In the genomic region with DNA sequence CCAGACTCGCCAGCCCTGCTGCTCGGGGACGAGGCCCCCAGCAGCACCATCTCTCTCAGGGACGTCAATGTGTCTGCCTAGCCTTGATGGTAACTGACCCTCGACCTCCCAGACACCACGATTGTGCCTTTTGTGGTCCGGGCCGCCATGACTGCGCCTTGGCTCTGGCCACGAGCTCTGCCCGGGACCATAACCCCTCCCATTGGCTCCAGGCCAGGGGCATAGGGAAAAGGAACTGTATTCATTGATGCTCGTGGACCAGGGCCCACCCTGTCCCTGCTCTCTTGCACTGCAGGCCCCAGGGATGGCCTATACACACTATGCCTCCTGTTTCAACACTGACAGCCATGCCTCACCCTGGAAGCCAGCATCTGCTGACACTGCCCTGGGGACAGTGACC, we compare ENCODE assay signal across 20 mouse cellular contexts. TPM values are rescaled to one million over a fixed set of nuclear protein-coding genes. Genes with fewer than 3 reads are reported as not detected.
A peak's percentile ranks its signal among the peaks of the same experiment; 100 is the strongest.
DNase-seq lines count a peak whose midpoint lies in the region; ATAC-seq and TF ChIP-seq lines count a peak whose summit lies in the region.
"Had no signal": no experiment of that assay in that cellular context is flagged by ENCODE, and none has a peak within 500 bp of the region (broad histone marks: within the 10 kb centered on the region; RNA-seq: fewer than 3 reads in every experiment).

No protein-coding gene starts in this region.

- TF ChIP-seq POLR2A in small intestine, adult 2 months (IDR thresholded peaks at IDR 0.05; ENCODE audit: low read depth, low read length) = no peak

- H3K4me1 ChIP-seq in hindbrain, postnatal 0 days (ENCODE audit: insufficient read depth, low read length) = no peaks in the 10 kb centered on the region
- H3K4me1 ChIP-seq in hindbrain, embryonic 10.5 days (replicated peaks) = no peaks in the 10 kb centered on the region
- H3K4me1 ChIP-seq in lung, postnatal 0 days (ENCODE audit: insufficient read depth, low read depth, low read length) = no peaks in the 10 kb centered on the region
- H3K4me1 ChIP-seq in small intestine, adult 2 months (ENCODE audit: control insufficient read depth, insufficient read depth, insufficient read length, low read length) = peaks cover 17% of the 10 kb centered on the region
- no peaks in the 10 kb centered on the region for H3K4me1 ChIP-seq in midbrain, embryonic 11.5 days (ENCODE audit: control insufficient read depth, insufficient read depth, low read length)
- H3K4me1 ChIP-seq: embryonic facial prominence, embryonic 12.5 days; hindbrain, embryonic 12.5 days had no signal

- H3K4me3 ChIP-seq in hindbrain, postnatal 0 days (ENCODE audit: low read length) = no peak overlapping the region
- H3K4me3 ChIP-seq in hindbrain, embryonic 10.5 days = no peak overlapping the region
- H3K4me3 ChIP-seq in lung, postnatal 0 days (ENCODE audit: low read depth, low read length) = no peak overlapping the region
- H3K4me3 ChIP-seq in small intestine, adult 2 months (ENCODE audit: low read depth, low read length) = no peak overlapping the region
- H3K4me3 ChIP-seq in midbrain, embryonic 11.5 days (ENCODE audit: low read depth, low read length) = no peak overlapping the region
- H3K4me3 ChIP-seq: embryonic facial prominence, embryonic 12.5 days; hindbrain, embryonic 12.5 days had no signal

- H3K9me3 ChIP-seq in hindbrain, postnatal 0 days (ENCODE audit: low read length) = no peaks in the 10 kb centered on the region
- no peaks in the 10 kb centered on the region for H3K9me3 ChIP-seq in hindbrain, embryonic 10.5 days
- no peaks in the 10 kb centered on the region for H3K9me3 ChIP-seq in lung, postnatal 0 days (ENCODE audit: low read length)
- no peaks in the 10 kb centered on the region for H3K9me3 ChIP-seq in midbrain, embryonic 11.5 days (ENCODE audit: control insufficient read depth, low read length)
- H3K9me3 ChIP-seq: embryonic facial prominence, embryonic 12.5 days; hindbrain, embryonic 12.5 days had no signal

- ATAC-seq in hindbrain, postnatal 0 days = peak; percentile 16; the same call in 1 of the 2 replicates
- 0 out of 2 replicates have a peak, but pooled peaks have one; percentile 29 for ATAC-seq in lung, postnatal 0 days
- no peak for ATAC-seq in midbrain, embryonic 11.5 days (ENCODE audit: low FRiP score)
- ATAC-seq: CD4-positive, CD25-positive, alpha-beta regulatory T cell, adult 4 months had no signal

- 62% methylated on average over 12 of the region's 12 CpGs for WGBS in hindbrain, postnatal 0 days
- 92% methylated on average over 12 of the region's 12 CpGs for WGBS in hindbrain, embryonic 10.5 days
- 62% methylated on average over 10 of the region's 12 CpGs for WGBS in lung, postnatal 0 days
- 48% methylated on average over 12 of the region's 12 CpGs for WGBS in small intestine, adult 2 months
- WGBS in midbrain, embryonic 11.5 days = 90% methylated on average over 12 of the region's 12 CpGs

- no peak for TF ChIP-seq CTCF in hindbrain, postnatal 0 days (IDR thresholded peaks at IDR 0.05; ENCODE audit: low read depth)
- TF ChIP-seq CTCF in lung, postnatal 0 days (IDR thresholded peaks at IDR 0.05) = no peak
- TF ChIP-seq CTCF in small intestine, adult 2 months (IDR thresholded peaks at IDR 0.05; ENCODE audit: extremely low read depth, insufficient read length, insufficient replicate concordance, low read depth, low read length) = no peak

- TF ChIP-seq EP300 in lung, postnatal 0 days (IDR thresholded peaks at IDR 0.05) = no peak

- H3K9ac ChIP-seq in hindbrain, postnatal 0 days (replicated peaks; ENCODE audit: low read length) = no peak overlapping the region
- no peak overlapping the region for H3K9ac ChIP-seq in lung, postnatal 0 days (replicated peaks; ENCODE audit: low read depth)
- no peak overlapping the region for H3K9ac ChIP-seq in midbrain, embryonic 11.5 days (ENCODE audit: low read length)
- H3K9ac ChIP-seq: embryonic facial prominence, embryonic 12.5 days; hindbrain, embryonic 12.5 days had no signal

- H3K27ac ChIP-seq in hindbrain, postnatal 0 days = no peak overlapping the region
- H3K27ac ChIP-seq in hindbrain, embryonic 10.5 days = no peak overlapping the region
- no peak overlapping the region for H3K27ac ChIP-seq in lung, postnatal 0 days (ENCODE audit: low read length)
- peak overlapping the region; percentile 79 for H3K27ac ChIP-seq in small intestine, adult 2 months (ENCODE audit: insufficient read depth, low read depth, low read length)
- no peak overlapping the region for H3K27ac ChIP-seq in midbrain, embryonic 11.5 days (ENCODE audit: low read depth, low read length)
- H3K27ac ChIP-seq: embryonic facial prominence, embryonic 12.5 days; hindbrain, embryonic 12.5 days had no signal

- no peak overlapping the region for H3K4me2 ChIP-seq in hindbrain, postnatal 0 days (ENCODE audit: low read depth, low read length)
- no peak overlapping the region for H3K4me2 ChIP-seq in lung, postnatal 0 days (replicated peaks; ENCODE audit: low read depth, low read length)
- H3K4me2 ChIP-seq in midbrain, embryonic 11.5 days = no peak overlapping the region
- H3K4me2 ChIP-seq: embryonic facial prominence, embryonic 12.5 days; hindbrain, embryonic 12.5 days had no signal

- H3K36me3 ChIP-seq in hindbrain, postnatal 0 days (ENCODE audit: insufficient read depth, low read length) = peaks cover 55% of the 10 kb centered on the region
- peaks cover 68% of the 10 kb centered on the region for H3K36me3 ChIP-seq in hindbrain, embryonic 10.5 days
- H3K36me3 ChIP-seq in lung, postnatal 0 days (ENCODE audit: insufficient read depth, low read length) = peaks cover 54% of the 10 kb centered on the region
- peaks cover 55% of the 10 kb centered on the region for H3K36me3 ChIP-seq in small intestine, adult 2 months (ENCODE audit: control insufficient read depth, insufficient read depth, low read length)
- H3K36me3 ChIP-seq in midbrain, embryonic 11.5 days (ENCODE audit: control insufficient read depth, insufficient read depth, low read length) = peaks cover 23% of the 10 kb centered on the region

- no peak for DNase-seq in hindbrain, postnatal 0 days (ENCODE audit: low spot score)
- DNase-seq in hindbrain, embryonic 10.5 days (ENCODE audit: low spot score) = no peak
- no peak for DNase-seq in lung, postnatal 0 days (ENCODE audit: low spot score)
- no peak for DNase-seq in lung, postnatal 14 days
- peak; percentile 54 for DNase-seq in R1 (ENCODE audit: low read depth, low spot score)
- DNase-seq in midbrain, embryonic 11.5 days (ENCODE audit: low spot score, missing footprints) = no peak
- DNase-seq in B cell, adult 2 months = no peak
- DNase-seq: adrenal gland, postnatal 10 days; cerebellum, adult 11 months; gastrocnemius, postnatal 10 days; kidney, adult 18-20 months; spleen, adult 18-20 months; thymus, postnatal 25 days had no signal

- no peaks in the 10 kb centered on the region for H3K27me3 ChIP-seq in hindbrain, postnatal 0 days (ENCODE audit: insufficient read depth, low read length)
- H3K27me3 ChIP-seq in hindbrain, embryonic 10.5 days (ENCODE audit: insufficient read depth, poor library complexity, severe bottlenecking) = no peaks in the 10 kb centered on the region
- no peaks in the 10 kb centered on the region for H3K27me3 ChIP-seq in lung, postnatal 0 days (replicated peaks; ENCODE audit: insufficient read depth, low read length)
- H3K27me3 ChIP-seq in small intestine, adult 2 months (ENCODE audit: control insufficient read depth, insufficient read depth, low read length) = no peaks in the 10 kb centered on the region
- no peaks in the 10 kb centered on the region for H3K27me3 ChIP-seq in midbrain, embryonic 11.5 days (ENCODE audit: control insufficient read depth, insufficient read depth, low read length)
- H3K27me3 ChIP-seq: embryonic facial prominence, embryonic 12.5 days; hindbrain, embryonic 12.5 days had no signal

RNA-seq across cellular contexts. Expression of gene Rnpepl1, which starts 9.2 kb away (rescaled TPM):
- total RNA-seq in hindbrain, postnatal 0 days (2014; rRNA removed) = 58.2 and 64.9 TPM in 2 replicates
- 25.5 and 31.3 TPM in 2 replicates for polyA plus RNA-seq in hindbrain, postnatal 0 days (2015; fragmentation: Nextera tagmentation; extraction: Ambion mirVana)
- polyA plus RNA-seq in hindbrain, embryonic 10.5 days (2016; fragmentation: Nextera tagmentation; extraction: Ambion mirVana) = 27.3 and 27.5 TPM in 2 replicates
- 58.7 and 60.7 TPM in 2 replicates for polyA plus RNA-seq in lung, postnatal 0 days (2015; fragmentation: Nextera tagmentation; extraction: Ambion mirVana)
- 240 and 410 TPM in 2 replicates for polyA plus RNA-seq in small intestine, adult 2 months (2012; rRNA removed)
- polyA plus RNA-seq in midbrain, embryonic 11.5 days (2014; fragmentation: Nextera tagmentation; extraction: Ambion mirVana) = 13.3 TPM in 2 replicates

RNA-seq across cellular contexts. Expression of gene Dusp28, which starts 13.0 kb away (rescaled TPM):
- total RNA-seq in hindbrain, postnatal 0 days (2014; rRNA removed) = 25.2 and 36.6 TPM in 2 replicates
- polyA plus RNA-seq in hindbrain, postnatal 0 days (2015; fragmentation: Nextera tagmentation; extraction: Ambion mirVana) = 21.9 and 22.8 TPM in 2 replicates
- polyA plus RNA-seq in hindbrain, embryonic 10.5 days (2016; fragmentation: Nextera tagmentation; extraction: Ambion mirVana) = 10.8 and 11.1 TPM in 2 replicates
- 16.3 and 18.3 TPM in 2 replicates for polyA plus RNA-seq in lung, postnatal 0 days (2015; fragmentation: Nextera tagmentation; extraction: Ambion mirVana)
- polyA plus RNA-seq in small intestine, adult 2 months (2012; rRNA removed) = 21.5 and 29.9 TPM in 2 replicates
- 9.2 and 11.3 TPM in 2 replicates for polyA plus RNA-seq in midbrain, embryonic 11.5 days (2014; fragmentation: Nextera tagmentation; extraction: Ambion mirVana)

RNA-seq across cellular contexts. Expression of gene Capn10, which starts 14.4 kb away (rescaled TPM):
- total RNA-seq in hindbrain, postnatal 0 days (2014; rRNA removed) = 79.7 and 101 TPM in 2 replicates
- 50.4 and 51.0 TPM in 2 replicates for polyA plus RNA-seq in hindbrain, postnatal 0 days (2015; fragmentation: Nextera tagmentation; extraction: Ambion mirVana)
- 44.6 and 53.0 TPM in 2 replicates for polyA plus RNA-seq in hindbrain, embryonic 10.5 days (2016; fragmentation: Nextera tagmentation; extraction: Ambion mirVana)
- polyA plus RNA-seq in lung, postnatal 0 days (2015; fragmentation: Nextera tagmentation; extraction: Ambion mirVana) = 16.3 and 16.6 TPM in 2 replicates
- 13.7 and 29.0 TPM in 2 replicates for polyA plus RNA-seq in small intestine, adult 2 months (2012; rRNA removed)
- 34.5 and 40.4 TPM in 2 replicates for polyA plus RNA-seq in midbrain, embryonic 11.5 days (2014; fragmentation: Nextera tagmentation; extraction: Ambion mirVana)

RNA-seq across cellular contexts. Expression of gene Ankmy1, which starts 17.1 kb away (rescaled TPM):
- 0.25 TPM in 1 of 2 replicates, not detected in the other for total RNA-seq in hindbrain, postnatal 0 days (2014; rRNA removed)
- polyA plus RNA-seq in hindbrain, postnatal 0 days (2015; fragmentation: Nextera tagmentation; extraction: Ambion mirVana) = 0.39 and 0.62 TPM in 2 replicates
- polyA plus RNA-seq in hindbrain, embryonic 10.5 days (2016; fragmentation: Nextera tagmentation; extraction: Ambion mirVana) = 0.29 and 0.30 TPM in 2 replicates
- polyA plus RNA-seq in lung, postnatal 0 days (2015; fragmentation: Nextera tagmentation; extraction: Ambion mirVana) = 0.50 and 0.57 TPM in 2 replicates
- polyA plus RNA-seq in small intestine, adult 2 months (2012; rRNA removed) = 0.15 TPM in 1 of 2 replicates, not detected in the other
- 0.61 and 0.68 TPM in 2 replicates for polyA plus RNA-seq in midbrain, embryonic 11.5 days (2014; fragmentation: Nextera tagmentation; extraction: Ambion mirVana)
- total RNA-seq: common myeloid progenitor, adult 5-6 weeks; midbrain, postnatal 0 days had no signal
- polyA plus RNA-seq: liver, adult 2 months had no signal

RNA-seq across cellular contexts. Expression of gene Gpr35, which starts 30.9 kb away (rescaled TPM):
- 0.32 and 0.42 TPM in 2 replicates for total RNA-seq in hindbrain, postnatal 0 days (2014; rRNA removed)
- polyA plus RNA-seq in hindbrain, postnatal 0 days (2015; fragmentation: Nextera tagmentation; extraction: Ambion mirVana) = 0.13 and 0.47 TPM in 2 replicates
- polyA plus RNA-seq in hindbrain, embryonic 10.5 days (2016; fragmentation: Nextera tagmentation; extraction: Ambion mirVana) = 0.05 and 0.51 TPM in 2 replicates
- 1.2 and 1.7 TPM in 2 replicates for polyA plus RNA-seq in lung, postnatal 0 days (2015; fragmentation: Nextera tagmentation; extraction: Ambion mirVana)
- 16.4 and 25.9 TPM in 2 replicates for polyA plus RNA-seq in small intestine, adult 2 months (2012; rRNA removed)
- polyA plus RNA-seq in midbrain, embryonic 11.5 days (2014; fragmentation: Nextera tagmentation; extraction: Ambion mirVana) = 0.32 TPM in 1 of 2 replicates, not detected in the other
